Mouse (Mus musculus) MEL (cell line): ENCODE data around the gene Fars2.

ENCODE experiments used
- CTCF ChIP-seq, 3 experiments: IDR thresholded peaks in 2 of 3; conservative IDR thresholded peaks in 1 of 3; 2 replicates each; pipeline ENCODE4 v1.5.1; 2011 to 2012; ENCODE audit warnings: low read length in 3 of 3, low read depth in 2 of 3, mild to moderate bottlenecking in 2 of 3, improper control_type of control experiment in 1 of 3, inconsistent platforms in 1 of 3, mixed read lengths in 1 of 3, moderate library complexity in 1 of 3; ENCODE audit not compliant: control insufficient read depth in 1 of 3, insufficient read depth in 1 of 3, poor library complexity in 1 of 3, severe bottlenecking in 1 of 3
- E2F4 ChIP-seq: IDR thresholded peaks from 2 replicates; pipeline ENCODE4 v1.6.1; 2011; ENCODE audit warnings: low read depth, low read length, improper control_type of control experiment, borderline replicate concordance
- ELF1 ChIP-seq: IDR thresholded peaks from 2 replicates; pipeline ENCODE4 v1.6.1; 2014; ENCODE audit warnings: low read depth, mild to moderate bottlenecking, inconsistent platforms, low read length, improper control_type of control experiment, moderate library complexity
- EP300 ChIP-seq, 2 experiments: IDR thresholded peaks; 2 replicates each; pipeline ENCODE4 v1.6.1; 2011; ENCODE audit warnings: improper control_type of control experiment in 2 of 2, low read length in 2 of 2, low read depth in 1 of 2, mild to moderate bottlenecking in 1 of 2
- GABPA ChIP-seq: IDR thresholded peaks from 2 replicates; pipeline ENCODE4 v1.6.1; 2012; ENCODE audit warnings: low read depth, mild to moderate bottlenecking, inconsistent platforms, low read length, improper control_type of control experiment, moderate library complexity
- HCFC1 ChIP-seq: IDR thresholded peaks from 2 replicates; pipeline ENCODE4 v1.6.1; 2012; ENCODE audit warnings: low read depth, mild to moderate bottlenecking, inconsistent platforms, low read length, improper control_type of control experiment, moderate library complexity
- MAFK ChIP-seq: IDR thresholded peaks from 2 replicates; pipeline ENCODE4 v1.6.1; 2011; ENCODE audit warnings: low read depth, mild to moderate bottlenecking, low read length, improper control_type of control experiment, borderline replicate concordance
- MAX ChIP-seq: IDR thresholded peaks from 2 replicates; pipeline ENCODE4 v1.6.1; 2011; ENCODE audit warnings: low read length, improper control_type of control experiment
- MAZ ChIP-seq: IDR thresholded peaks from 2 replicates; pipeline ENCODE4 v1.6.1; 2012; ENCODE audit warnings: low read depth, mild to moderate bottlenecking, inconsistent platforms, low read length, improper control_type of control experiment
- MEF2A ChIP-seq: IDR thresholded peaks from 2 replicates; pipeline ENCODE4 v1.6.1; 2014; ENCODE audit warnings: low read depth, mild to moderate bottlenecking, inconsistent platforms, low read length, improper control_type of control experiment; ENCODE audit not compliant: poor library complexity, insufficient replicate concordance, severe bottlenecking; ENCODE audit errors: extremely low read depth
- POLR2A ChIP-seq, 2 experiments: IDR thresholded peaks; 2 replicates each; pipeline ENCODE4 v1.6.1; 2011 to 2012; ENCODE audit warnings: low read length in 2 of 2, mild to moderate bottlenecking in 2 of 2, control low read depth in 1 of 2, improper control_type of control experiment in 1 of 2, low read depth in 1 of 2, moderate library complexity in 1 of 2; ENCODE audit not compliant: control insufficient read depth in 1 of 2, insufficient read depth in 1 of 2, poor library complexity in 1 of 2
- TCF12 ChIP-seq: IDR thresholded peaks from 2 replicates; pipeline ENCODE4 v1.6.1; 2014; ENCODE audit warnings: low read depth, mild to moderate bottlenecking, inconsistent platforms, low read length, improper control_type of control experiment, moderate library complexity
- USF1 ChIP-seq: IDR thresholded peaks from 2 replicates; pipeline ENCODE4 v1.6.1; 2014; ENCODE audit warnings: low read depth, mild to moderate bottlenecking, inconsistent platforms, low read length, improper control_type of control experiment, moderate library complexity
- ZNF384 ChIP-seq: IDR thresholded peaks from 2 replicates; pipeline ENCODE4 v1.6.1; 2012; ENCODE audit warnings: low read depth, mild to moderate bottlenecking, inconsistent platforms, low read length, improper control_type of control experiment

DNA sequence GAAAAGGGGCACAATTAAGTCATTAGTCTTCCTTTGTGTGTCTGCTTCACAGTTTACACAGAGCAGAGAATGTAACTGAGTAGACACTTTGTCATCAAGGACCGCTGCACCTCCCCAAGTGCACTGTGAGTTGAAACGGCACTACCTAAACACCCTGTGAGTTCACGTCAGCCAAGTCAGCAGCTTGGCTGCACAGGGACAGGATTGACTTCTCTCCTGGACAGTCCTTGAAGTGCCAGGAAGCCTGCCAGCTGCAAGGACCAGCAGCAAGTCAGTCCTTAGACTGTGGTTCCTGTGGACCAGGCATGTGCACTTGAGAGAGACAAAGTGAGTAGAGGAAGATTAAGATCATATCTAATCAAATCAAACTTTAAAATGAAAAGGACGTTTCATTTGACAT lies 330.7 kb downstream of the Fars2 start:
- TF ChIP-seq EP300 (IDR thresholded peaks at IDR 0.05; ENCODE audit: low read depth in 1 of 2, low read length in 2 of 2): no peak
- no peak for TF ChIP-seq CTCF (IDR thresholded peaks at IDR 0.05 in 2 of 3, conservative IDR thresholded peaks at IDR 0.05 in 1 of 3; ENCODE audit: control insufficient read depth in 1 of 3, insufficient read depth in 1 of 3, low read depth in 2 of 3, low read length in 3 of 3, poor library complexity in 1 of 3, severe bottlenecking in 1 of 3)
- TF ChIP-seq E2F4: no peak
- TF ChIP-seq MAZ: no peak
- TF ChIP-seq ZNF384: no peak
- TF ChIP-seq ELF1: no peak
- no peak for TF ChIP-seq HCFC1
- TF ChIP-seq MAX: no peak
- TF ChIP-seq POLR2A (IDR thresholded peaks at IDR 0.05; ENCODE audit: control insufficient read depth in 1 of 2, insufficient read depth in 1 of 2, low read depth in 1 of 2, low read length in 2 of 2, poor library complexity in 1 of 2): no peak
- no peak for TF ChIP-seq USF1
- TF ChIP-seq TCF12: no peak
- TF ChIP-seq MAFK: no peak
- no peak for TF ChIP-seq GABPA
- TF ChIP-seq MEF2A: no peak
